Mouse (Mus musculus): ENCODE measurements around the gene Clgn.

GRCm38 (mm10) chr8:83437077-83437476 is 47.4 kb downstream of the Clgn start:
- TF ChIP-seq POLR2A (IDR thresholded peaks at IDR 0.05; ENCODE audit: borderline replicate concordance, control insufficient read depth, low read depth, low read length) (no peak), CTCF (IDR thresholded peaks at IDR 0.05; ENCODE audit: control insufficient read depth, insufficient read depth, low read length) (no peak)

All from bone marrow, adult 2 months (tissue).